Mouse (Mus musculus) spleen, adult 2 months (tissue): ENCODE results near the gene Ano10. TPM values are rescaled to one million over a fixed set of nuclear protein-coding genes. Genes with fewer than 3 reads are reported as not detected.

Source experiments
- DNase-seq, 2 experiments: peaks; one replicate each; pipeline versions ENCODE4 v3.0.0 to v3.0.0-alpha.2; 2012 to 2021; ENCODE audit warnings: low spot score in 2 of 2, low read depth in 1 of 2
- H3K27ac ChIP-seq: fragments of 200-500 bp; 2 replicates; pipeline ENCODE4 v1.5.1; 2012; ENCODE audit warnings: low read length, inconsistent platforms; ENCODE audit not compliant: insufficient read depth
- H3K27me3 ChIP-seq: fragments of 200-500 bp; 2 replicates; pipeline ENCODE4 v1.6.1; 2012; ENCODE audit warnings: mild to moderate bottlenecking, moderate library complexity, low read length, inconsistent platforms; ENCODE audit not compliant: control insufficient read depth, insufficient read depth
- H3K36me3 ChIP-seq: fragments of 200-500 bp; 2 replicates; pipeline ENCODE4 v1.6.1; 2012; ENCODE audit warnings: mild to moderate bottlenecking, low read length, inconsistent platforms; ENCODE audit not compliant: control insufficient read depth, insufficient read depth
- H3K4me1 ChIP-seq: fragments of 200-500 bp; 2 replicates; pipeline ENCODE4 v1.6.1; 2011; ENCODE audit warnings: inconsistent platforms; ENCODE audit not compliant: control insufficient read depth, insufficient read depth, insufficient read length
- H3K4me3 ChIP-seq: fragments of 200-500 bp; 2 replicates; pipeline ENCODE4 v1.5.1; 2011; ENCODE audit warnings: mild to moderate bottlenecking, inconsistent platforms; ENCODE audit not compliant: insufficient read depth, insufficient read length; ENCODE audit errors: extremely low read depth
- CTCF ChIP-seq: fragments of 200-500 bp; IDR thresholded peaks from 2 replicates; pipeline ENCODE4 v1.5.1; 2011; ENCODE audit warnings: mild to moderate bottlenecking, inconsistent platforms; ENCODE audit not compliant: insufficient read depth, insufficient read length, insufficient replicate concordance; ENCODE audit errors: extremely low read depth
- POLR2A ChIP-seq: fragments of 200-500 bp; IDR thresholded peaks from 2 replicates; pipeline ENCODE4 v1.6.1; 2011; ENCODE audit warnings: low read depth, low read length, inconsistent platforms
- WGBS: fragments of 180-500 bp; shearing (Covaris S2); methylation state at CpG from one replicate; pipeline ENCODE4 v1.1.7; 2018; 5-methylcytosine and 5-hydroxymethylcytosine counted together
- polyA plus RNA-seq: library from polyadenylated mRNA; depleted of rRNA; stranded (reverse); fragments of >200 nt; gene quantifications from 2 replicates; pipeline ENCODE4 v1.2.3, GENCODE M21; 2012

The Ano10 gene
- polyA plus RNA-seq, 1 experiment = 20.8 TPM

GRCm38 (mm10) chr9:122144776-122145175 is 149.4 kb downstream of the Ano10 start:
- Histone ChIP-seq H3K4me1 (no peaks in the 10 kb centered on the region; the same call in 1 of the 2 replicates), H3K4me3 (no peak overlapping the region), H3K27me3 (no peaks in the 10 kb centered on the region), H3K36me3 (peaks cover 10% of the 10 kb centered on the region), H3K27ac (no peak overlapping the region)
- DNase-seq = no peak
- TF ChIP-seq POLR2A (no peak), CTCF (no peak)
- WGBS = 95% methylated on average over 3 of the region's 3 CpGs

GRCm38 (mm10) chr9:122143219-122143618 is 151.0 kb downstream of the Ano10 start:
- H3K4me1 ChIP-seq = no peaks in the 10 kb centered on the region
- 80% methylated on average over 1 of the region's 1 CpGs for WGBS
- peaks cover 10% of the 10 kb centered on the region for H3K36me3 ChIP-seq
- no peaks in the 10 kb centered on the region for H3K27me3 ChIP-seq
- no peak for DNase-seq
- no peak overlapping the region for H3K4me3 ChIP-seq
- TF ChIP-seq POLR2A (no peak), CTCF (no peak)
- no peak overlapping the region for H3K27ac ChIP-seq

- DNase-seq = no peak
- peaks cover 8% of the 10 kb centered on the region; the same call in 1 of the 2 replicates for H3K4me1 ChIP-seq
- TF ChIP-seq CTCF = no peak
- TF ChIP-seq POLR2A = no peak
- no peak overlapping the region for H3K27ac ChIP-seq
- H3K27me3 ChIP-seq = no peaks in the 10 kb centered on the region
- 81% methylated on average over 2 of the region's 2 CpGs for WGBS
- peaks cover 16% of the 10 kb centered on the region for H3K36me3 ChIP-seq
- no peak overlapping the region for H3K4me3 ChIP-seq
Measured at GRCm38 (mm10) chr9:122139236-122139635, 155.0 kb downstream of the Ano10 start.

DNA sequence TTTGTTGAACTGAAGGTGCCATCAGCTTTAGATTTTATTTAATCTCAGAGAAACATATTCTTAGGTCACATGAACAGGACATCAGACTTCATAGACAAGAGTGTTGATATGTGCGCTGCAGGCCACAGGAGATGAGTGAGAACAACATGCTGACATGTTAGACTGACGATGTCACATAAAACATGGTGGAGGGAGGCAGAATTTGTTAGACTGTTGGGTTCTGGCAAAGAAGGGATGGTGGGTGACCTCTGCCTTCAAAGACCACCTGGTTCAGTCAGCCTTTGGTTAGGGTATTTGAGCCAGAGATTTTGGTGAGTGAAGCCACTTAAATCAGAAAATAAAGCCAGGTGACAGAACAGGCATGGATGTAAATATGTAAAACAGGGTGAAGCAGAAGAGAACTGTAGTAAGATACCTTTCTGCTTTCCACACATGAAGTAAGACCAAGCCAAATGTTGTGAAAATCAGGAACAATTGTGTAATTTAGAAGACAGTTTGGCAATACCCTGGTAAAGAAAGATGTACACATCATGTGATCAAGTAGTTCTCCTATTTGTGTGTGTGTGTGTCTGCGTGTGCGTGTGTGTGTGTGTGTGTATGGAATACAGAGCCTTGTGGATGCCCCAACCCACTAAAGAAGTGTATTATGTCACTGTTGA is 155.7 kb downstream of the Ano10 start:
- Histone ChIP-seq H3K27ac (no peak overlapping the region), H3K36me3 (peaks cover 18% of the 10 kb centered on the region), H3K4me3 (no peak overlapping the region), H3K4me1 (peaks cover 8% of the 10 kb centered on the region; the same call in 1 of the 2 replicates), H3K27me3 (no peaks in the 10 kb centered on the region)
- no peak for TF ChIP-seq POLR2A
- TF ChIP-seq CTCF = no peak
- 93% methylated on average over 4 of the region's 4 CpGs for WGBS
- no peak for DNase-seq

GRCm38 (mm10) chr9:122137960-122138359 is 156.3 kb downstream of the Ano10 start:
- WGBS = 95% methylated on average over 1 of the region's 1 CpGs
- no peak overlapping the region for H3K27ac ChIP-seq
- no peak for DNase-seq

GRCm38 (mm10) chr9:122135885-122136170 is 158.4 kb downstream of the Ano10 start:
- H3K4me1 ChIP-seq = peaks cover 10% of the 10 kb centered on the region; the same call in 1 of the 2 replicates
- DNase-seq = no peak
- H3K4me3 ChIP-seq = no peak overlapping the region
- H3K27ac ChIP-seq = no peak overlapping the region
- no peaks in the 10 kb centered on the region for H3K27me3 ChIP-seq
- WGBS = 91% methylated on average over 2 of the region's 2 CpGs
- H3K36me3 ChIP-seq = peaks cover 19% of the 10 kb centered on the region
- no peak for TF ChIP-seq POLR2A

More at GRCm38 (mm10) chr9:122137960-122138359, 156.3 kb downstream of the Ano10 start:
- Histone ChIP-seq H3K27me3 (no peaks in the 10 kb centered on the region), H3K4me3 (no peak overlapping the region), H3K36me3 (peaks cover 18% of the 10 kb centered on the region), H3K4me1 (peaks cover 8% of the 10 kb centered on the region; the same call in 1 of the 2 replicates)
- no peak for TF ChIP-seq CTCF
- TF ChIP-seq POLR2A = no peak

- no peak for TF ChIP-seq CTCF
- TF ChIP-seq POLR2A = no peak
- 81% methylated on average over 1 of the region's 1 CpGs for WGBS
- H3K36me3 ChIP-seq = peaks cover 19% of the 10 kb centered on the region
- no peak overlapping the region for H3K27ac ChIP-seq
- H3K4me3 ChIP-seq = no peak overlapping the region
- H3K4me1 ChIP-seq = peaks cover 10% of the 10 kb centered on the region; the same call in 1 of the 2 replicates
- no peak for DNase-seq
- no peaks in the 10 kb centered on the region for H3K27me3 ChIP-seq
Measured at GRCm38 (mm10) chr9:122135095-122135884, 158.9 kb downstream of the Ano10 start.
